In the genomic region with DNA sequence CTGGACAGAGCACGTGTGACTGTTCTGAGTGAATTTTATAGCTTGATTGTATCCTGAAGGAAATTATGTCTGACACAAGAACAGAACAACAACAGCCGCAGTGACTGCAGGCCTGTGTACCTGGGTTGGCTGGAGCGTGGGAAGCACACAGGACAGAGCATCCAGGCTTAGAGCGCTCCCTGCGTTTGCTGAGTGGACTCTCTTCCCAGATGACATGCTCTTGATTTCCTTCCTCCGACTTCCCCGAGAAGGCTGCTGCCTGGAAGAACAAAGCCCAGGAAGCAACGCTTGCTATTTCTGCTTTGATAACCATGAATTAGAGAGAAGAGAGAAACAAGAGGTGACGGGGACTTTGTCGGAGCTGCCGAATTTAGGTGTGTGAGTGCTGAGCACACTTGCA, we compare ENCODE assay signal across 17 mouse cellular contexts.
A peak's percentile ranks its signal among the peaks of the same experiment; 100 is the strongest.
DNase-seq lines count a peak whose midpoint lies in the region; ATAC-seq and TF ChIP-seq lines count a peak whose summit lies in the region.
"Had no signal": no experiment of that assay in that cellular context is flagged by ENCODE, and none has a peak within 500 bp of the region (broad histone marks: within the 10 kb centered on the region; RNA-seq: fewer than 3 reads in every experiment).

No protein-coding gene starts in this region.

- TF ChIP-seq CTCF in midbrain, postnatal 0 days (IDR thresholded peaks at IDR 0.05) = peak; percentile 20; the same call in 1 of the 2 replicates
- TF ChIP-seq CTCF in cortical plate, adult 2 months (IDR thresholded peaks at IDR 0.05; ENCODE audit: extremely low read depth, insufficient read depth, low read length) = no peak
- TF ChIP-seq CTCF in olfactory bulb, adult 2 months (IDR thresholded peaks at IDR 0.05; ENCODE audit: insufficient read depth, low read depth, low read length) = no peak

- H3K9ac ChIP-seq in midbrain, postnatal 0 days (replicated peaks; ENCODE audit: low read length, poor library complexity, severe bottlenecking) = no peak overlapping the region
- no peak overlapping the region for H3K9ac ChIP-seq in midbrain, embryonic 11.5 days (ENCODE audit: low read length)
- H3K9ac ChIP-seq: heart, embryonic 15.5 days; hindbrain, embryonic 13.5 days; neural tube, embryonic 12.5 days; stomach, embryonic 15.5 days had no signal

- WGBS in midbrain, postnatal 0 days = 43% methylated on average over 11 of the region's 11 CpGs
- 60% methylated on average over 11 of the region's 11 CpGs for WGBS in midbrain, embryonic 11.5 days
- WGBS in olfactory bulb, adult 2 months = 30% methylated on average over 11 of the region's 11 CpGs

- no peaks in the 10 kb centered on the region for H3K9me3 ChIP-seq in midbrain, postnatal 0 days (ENCODE audit: low read length)
- H3K9me3 ChIP-seq in midbrain, embryonic 11.5 days (ENCODE audit: control insufficient read depth, low read length) = no peaks in the 10 kb centered on the region
- H3K9me3 ChIP-seq: heart, embryonic 15.5 days; hindbrain, embryonic 13.5 days; neural tube, embryonic 12.5 days; stomach, embryonic 15.5 days had no signal

- ATAC-seq in midbrain, postnatal 0 days (ENCODE audit: low FRiP score) = no peak
- ATAC-seq in midbrain, embryonic 11.5 days (ENCODE audit: low FRiP score) = no peak
- ATAC-seq: intestine, embryonic 16.5 days had no signal

- H3K4me3 ChIP-seq in midbrain, postnatal 0 days (ENCODE audit: low read depth, low read length) = no peak overlapping the region
- no peak overlapping the region for H3K4me3 ChIP-seq in midbrain, embryonic 11.5 days (ENCODE audit: low read depth, low read length)
- H3K4me3 ChIP-seq in cortical plate, adult 2 months (ENCODE audit: insufficient read depth, low read length) = no peak overlapping the region
- no peak overlapping the region for H3K4me3 ChIP-seq in olfactory bulb, adult 2 months (ENCODE audit: insufficient read depth, low read depth, low read length)
- H3K4me3 ChIP-seq: erythroblast, embryonic 14.5 days; heart, embryonic 15.5 days; hindbrain, embryonic 13.5 days; neural tube, embryonic 12.5 days; stomach, embryonic 15.5 days had no signal

- H3K4me2 ChIP-seq in midbrain, postnatal 0 days (ENCODE audit: low read depth, low read length, poor library complexity, severe bottlenecking) = no peak overlapping the region
- no peak overlapping the region for H3K4me2 ChIP-seq in midbrain, embryonic 11.5 days
- H3K4me2 ChIP-seq: heart, embryonic 15.5 days; hindbrain, embryonic 13.5 days; neural tube, embryonic 12.5 days; stomach, embryonic 15.5 days had no signal

- intact Hi-C loops in heart, postnatal 25 days (cut with DNase I) = loop anchor here (5.0 kb wide), 1 partner anchor 45 kb away; no protein-coding TSS in a partner anchor

- H3K27me3 ChIP-seq in midbrain, postnatal 0 days (ENCODE audit: insufficient read depth, low read length) = no peaks in the 10 kb centered on the region
- no peaks in the 10 kb centered on the region for H3K27me3 ChIP-seq in midbrain, embryonic 11.5 days (ENCODE audit: control insufficient read depth, insufficient read depth, low read length)
- H3K27me3 ChIP-seq: heart, embryonic 15.5 days; hindbrain, embryonic 13.5 days; neural tube, embryonic 12.5 days; stomach, embryonic 15.5 days had no signal

- no peak for TF ChIP-seq POLR2A in cortical plate, adult 2 months (IDR thresholded peaks at IDR 0.05; ENCODE audit: extremely low read depth, insufficient read depth, low read length)
- no peak for TF ChIP-seq POLR2A in olfactory bulb, adult 2 months (IDR thresholded peaks at IDR 0.05; ENCODE audit: insufficient read depth, low read depth, low read length)

- DNase-seq in heart, adult 8-10 months (ENCODE audit: low spot score) = peak; percentile 1
- DNase-seq in heart, postnatal 25 days (ENCODE audit: low spot score) = no peak
- DNase-seq in midbrain, postnatal 0 days (ENCODE audit: low spot score) = peak; percentile 22
- no peak for DNase-seq in midbrain, embryonic 11.5 days (ENCODE audit: low spot score, missing footprints)
- no peak for DNase-seq in thymus, postnatal 0 days (ENCODE audit: low spot score)
- DNase-seq: cerebellum, postnatal 10 days; gastrocnemius, postnatal 14 days; lung, adult 18-20 months had no signal

- H3K36me3 ChIP-seq in midbrain, postnatal 0 days (ENCODE audit: insufficient read depth, low read length) = no peaks in the 10 kb centered on the region
- no peaks in the 10 kb centered on the region for H3K36me3 ChIP-seq in midbrain, embryonic 11.5 days (ENCODE audit: control insufficient read depth, insufficient read depth, low read length)
- H3K36me3 ChIP-seq: heart, embryonic 15.5 days; hindbrain, embryonic 13.5 days; neural tube, embryonic 12.5 days; stomach, embryonic 15.5 days had no signal

- H3K4me1 ChIP-seq in midbrain, postnatal 0 days (ENCODE audit: insufficient read depth, low read length) = no peaks in the 10 kb centered on the region
- H3K4me1 ChIP-seq in midbrain, embryonic 11.5 days (ENCODE audit: control insufficient read depth, insufficient read depth, low read length) = no peaks in the 10 kb centered on the region
- peaks cover 3% of the 10 kb centered on the region; the same call in 1 of the 2 replicates for H3K4me1 ChIP-seq in cortical plate, adult 2 months (ENCODE audit: control insufficient read depth, insufficient read depth, low read length)
- peaks cover 12% of the 10 kb centered on the region for H3K4me1 ChIP-seq in olfactory bulb, adult 2 months (ENCODE audit: control insufficient read depth, insufficient read depth, low read length)
- H3K4me1 ChIP-seq: heart, embryonic 15.5 days; hindbrain, embryonic 13.5 days; neural tube, embryonic 12.5 days; stomach, embryonic 15.5 days had no signal

- H3K27ac ChIP-seq in midbrain, postnatal 0 days (ENCODE audit: low read depth, low read length) = no peak overlapping the region; the same call in 1 of the 2 replicates
- no peak overlapping the region for H3K27ac ChIP-seq in midbrain, embryonic 11.5 days (ENCODE audit: low read depth, low read length)
- H3K27ac ChIP-seq in cortical plate, adult 2 months (ENCODE audit: insufficient read depth, low read length) = peak overlapping the region; percentile 60; the same call in 1 of the 2 replicates
- H3K27ac ChIP-seq in olfactory bulb, adult 2 months (ENCODE audit: insufficient read depth, low read depth, low read length) = peak overlapping the region; percentile 40
- H3K27ac ChIP-seq: heart, embryonic 15.5 days; hindbrain, embryonic 13.5 days; kidney, postnatal 0 days; neural tube, embryonic 12.5 days; stomach, embryonic 15.5 days had no signal

Comparison
In these comparisons a context has a peak if more than half of its experiments do, and no peak if none do; other contexts are left out.
1. DNase-seq: peak in heart, adult 8-10 months (single experiment) and midbrain, postnatal 0 days (single experiment); none in heart, postnatal 25 days (single experiment), midbrain, embryonic 11.5 days (single experiment) and thymus, postnatal 0 days (single experiment).
2. H3K27ac ChIP-seq: peak in cortical plate, adult 2 months (single experiment) and olfactory bulb, adult 2 months (single experiment); none in midbrain, postnatal 0 days (single experiment) and midbrain, embryonic 11.5 days (single experiment).